Mouse (Mus musculus): ENCODE measurements around the gene Trpm8. TPM values are rescaled to one million over a fixed set of nuclear protein-coding genes. Genes with fewer than 3 reads are reported as not detected.

The Trpm8 gene
- polyA plus RNA-seq, 1 experiment from 2014 or later = not detected

DNA sequence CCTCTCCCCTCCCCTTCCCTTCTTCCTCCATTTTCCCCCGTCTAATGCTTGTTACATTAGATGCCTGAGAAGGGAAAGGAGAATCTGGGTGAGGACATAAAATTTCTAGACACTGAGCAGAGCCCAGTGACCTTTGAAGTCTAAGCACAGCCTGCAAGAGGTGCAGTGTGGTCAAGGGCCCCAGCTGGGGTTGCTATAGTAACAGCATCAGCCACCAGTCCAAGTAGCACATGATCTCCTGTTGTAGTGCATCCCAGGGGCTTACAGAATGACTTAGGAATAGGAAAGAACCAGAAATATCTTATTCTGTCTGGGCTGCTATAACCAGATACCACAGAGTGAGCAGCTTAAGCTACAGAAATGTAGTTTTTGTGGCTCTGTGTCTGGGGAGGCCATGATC lies 152.0 kb downstream of the Trpm8 start:
- 0 out of 2 replicates have a peak, but pooled peaks cover 3% of the 10 kb centered on the region for H3K36me3 ChIP-seq

GRCm38 (mm10) chr1:88431262-88431661 lies 153.8 kb downstream of the Trpm8 start:
- Histone ChIP-seq H3K36me3 (no peaks in the 10 kb centered on the region), H3K4me2 (no peak overlapping the region), H3K27ac (no peak overlapping the region), H3K27me3 (no peaks in the 10 kb centered on the region), H3K4me1 (replicated peaks) (0 out of 2 replicates have a peak, but pooled peaks cover 4% of the 10 kb centered on the region), H3K9me3 (replicated peaks) (no peaks in the 10 kb centered on the region), H3K4me3 (replicated peaks) (no peak overlapping the region), H3K9ac (no peak overlapping the region)
- WGBS (ENCODE audit: insufficient replicate concordance) = 73% methylated on average over 4 of the region's 4 CpGs
- no peak for ATAC-seq (ENCODE audit: low read depth)
- no peak for DNase-seq

More for the DNA sequence above, 152.0 kb downstream of the Trpm8 start:
- ATAC-seq (ENCODE audit: low read depth) (no peak), DNase-seq (no peak)
- H3K4me2 ChIP-seq = no peak overlapping the region
- no peak overlapping the region for H3K9ac ChIP-seq
- 0 out of 2 replicates have a peak, but pooled peaks cover 4% of the 10 kb centered on the region for H3K4me1 ChIP-seq (replicated peaks)
- no peaks in the 10 kb centered on the region for H3K9me3 ChIP-seq (replicated peaks)
- 50% methylated on average over 1 of the region's 1 CpGs for WGBS (ENCODE audit: insufficient replicate concordance)
- H3K27ac ChIP-seq = no peak overlapping the region
- H3K27me3 ChIP-seq = no peaks in the 10 kb centered on the region
- no peak overlapping the region for H3K4me3 ChIP-seq (replicated peaks)

GRCm38 (mm10) chr1:88432601-88433000 lies 155.1 kb downstream of the Trpm8 start:
- H3K4me1 ChIP-seq (replicated peaks) = 0 out of 2 replicates have a peak, but pooled peaks cover 4% of the 10 kb centered on the region
- no peaks in the 10 kb centered on the region for H3K27me3 ChIP-seq
- H3K9ac ChIP-seq = no peak overlapping the region
- no peaks in the 10 kb centered on the region for H3K36me3 ChIP-seq
- H3K27ac ChIP-seq = no peak overlapping the region
- H3K4me2 ChIP-seq = no peak overlapping the region
- H3K4me3 ChIP-seq (replicated peaks) = no peak overlapping the region
- DNase-seq = no peak
- H3K9me3 ChIP-seq (replicated peaks) = no peaks in the 10 kb centered on the region
- ATAC-seq (ENCODE audit: low read depth) = no peak
- WGBS (ENCODE audit: insufficient replicate concordance) = 33% methylated on average over 3 of the region's 3 CpGs

GRCm38 (mm10) chr1:88433096-88433883 lies 155.8 kb downstream of the Trpm8 start:
- no peaks in the 10 kb centered on the region for H3K27me3 ChIP-seq
- H3K36me3 ChIP-seq = no peaks in the 10 kb centered on the region
- H3K27ac ChIP-seq = no peak overlapping the region
- H3K9ac ChIP-seq = no peak overlapping the region
- WGBS (ENCODE audit: insufficient replicate concordance) = 28% methylated on average over 6 of the region's 6 CpGs
- H3K4me2 ChIP-seq = no peak overlapping the region
- DNase-seq (no peak), ATAC-seq (ENCODE audit: low read depth) (no peak)
- no peaks in the 10 kb centered on the region for H3K9me3 ChIP-seq (replicated peaks)
- H3K4me1 ChIP-seq (replicated peaks) = 0 out of 2 replicates have a peak, but pooled peaks cover under 1% of the 10 kb centered on the region
- no peak overlapping the region for H3K4me3 ChIP-seq (replicated peaks)

- Histone ChIP-seq H3K4me1 (replicated peaks) (no peaks in the 10 kb centered on the region), H3K4me2 (no peak overlapping the region), H3K4me3 (replicated peaks) (no peak overlapping the region), H3K9ac (no peak overlapping the region), H3K27me3 (no peaks in the 10 kb centered on the region), H3K36me3 (no peaks in the 10 kb centered on the region), H3K27ac (no peak overlapping the region), H3K9me3 (replicated peaks) (no peaks in the 10 kb centered on the region)
- 63% methylated on average over 4 of the region's 4 CpGs for WGBS (ENCODE audit: insufficient replicate concordance)
- no peak for ATAC-seq (ENCODE audit: low read depth)
- no peak for DNase-seq
Observed at GRCm38 (mm10) chr1:88434057-88434456, 156.6 kb downstream of the Trpm8 start.

- H3K27ac ChIP-seq = no peak overlapping the region
- no peaks in the 10 kb centered on the region for H3K27me3 ChIP-seq
- H3K9me3 ChIP-seq (replicated peaks) = no peaks in the 10 kb centered on the region
- no peak overlapping the region for H3K4me2 ChIP-seq
- H3K4me3 ChIP-seq (replicated peaks) = no peak overlapping the region
- ATAC-seq (ENCODE audit: low read depth) = no peak
- WGBS (ENCODE audit: insufficient replicate concordance) = 61% methylated on average over 9 of the region's 9 CpGs
- no peak overlapping the region for H3K9ac ChIP-seq
- no peak for DNase-seq
- no peaks in the 10 kb centered on the region for H3K36me3 ChIP-seq
- H3K4me1 ChIP-seq (replicated peaks) = no peaks in the 10 kb centered on the region
Observed at GRCm38 (mm10) chr1:88437206-88438126, 160.0 kb downstream of the Trpm8 start.

Other genes with a start within 250 kb of the Trpm8 start
- gene Ugt1a10, start 222.3 kb upstream of the Trpm8 start, polyA plus RNA-seq (2015; fragmentation: Nextera tagmentation; extraction: Ambion mirVana) = not detected in 2 replicates
- 0.16 and 0.21 TPM in 2 replicates for gene Ugt1a9, start 206.9 kb upstream of the Trpm8 start, polyA plus RNA-seq (2015; fragmentation: Nextera tagmentation; extraction: Ambion mirVana)
- gene Ugt1a8, start 189.8 kb upstream of the Trpm8 start, polyA plus RNA-seq (2015; fragmentation: Nextera tagmentation; extraction: Ambion mirVana) = not detected in 2 replicates
- 1.7 and 1.9 TPM in 2 replicates for gene Ugt1a7c, start 182.6 kb upstream of the Trpm8 start, polyA plus RNA-seq (2015; fragmentation: Nextera tagmentation; extraction: Ambion mirVana)
- 2.1 TPM in 2 replicates for gene Ugt1a6b, start 174.4 kb upstream of the Trpm8 start, polyA plus RNA-seq (2015; fragmentation: Nextera tagmentation; extraction: Ambion mirVana)
- gene Ugt1a6a, start 142.9 kb upstream of the Trpm8 start, polyA plus RNA-seq (2015; fragmentation: Nextera tagmentation; extraction: Ambion mirVana) = 3.4 and 4.3 TPM in 2 replicates
- gene Ugt1a5, start 111.6 kb upstream of the Trpm8 start, polyA plus RNA-seq (2015; fragmentation: Nextera tagmentation; extraction: Ambion mirVana) = not detected in 2 replicates
- not detected in 2 replicates for gene Ugt1a2, start 77.1 kb upstream of the Trpm8 start, polyA plus RNA-seq (2015; fragmentation: Nextera tagmentation; extraction: Ambion mirVana)
- 11.3 and 11.4 TPM in 2 replicates for gene Dnajb3, start 71.9 kb upstream of the Trpm8 start, polyA plus RNA-seq (2015; fragmentation: Nextera tagmentation; extraction: Ambion mirVana)
- 0.08 TPM in 1 of 2 replicates, not detected in the other for gene Ugt1a1, start 65.7 kb upstream of the Trpm8 start, polyA plus RNA-seq (2015; fragmentation: Nextera tagmentation; extraction: Ambion mirVana)
- gene Mroh2a, start 50.7 kb upstream of the Trpm8 start, polyA plus RNA-seq (2015; fragmentation: Nextera tagmentation; extraction: Ambion mirVana) = 0.41 TPM in 2 replicates
- gene Hjurp, start within 50 bp of the Trpm8 start, polyA plus RNA-seq (2015; fragmentation: Nextera tagmentation; extraction: Ambion mirVana) = 61.0 and 69.7 TPM in 2 replicates
- 176 and 187 TPM in 2 replicates for gene Spp2, start 129.3 kb downstream of the Trpm8 start, polyA plus RNA-seq (2015; fragmentation: Nextera tagmentation; extraction: Ambion mirVana)
- gene Glrp1, start 232.4 kb downstream of the Trpm8 start, polyA plus RNA-seq (2015; fragmentation: Nextera tagmentation; extraction: Ambion mirVana) = 0.09 and 0.17 TPM in 2 replicates